Mouse (Mus musculus) cortical plate, adult 2 months (tissue): ENCODE results near the gene Rab11fip5. TPM values are rescaled to one million over a fixed set of nuclear protein-coding genes. Genes with fewer than 3 reads are reported as not detected.
A peak's percentile ranks its signal among the peaks of the same experiment; 100 is the strongest.

Experiments used
- H3K27ac ChIP-seq: fragments of 200-500 bp; 2 replicates; pipeline ENCODE4 v1.5.1; 2012; ENCODE audit warnings: low read length, control low read depth, inconsistent platforms; ENCODE audit not compliant: insufficient read depth
- H3K4me1 ChIP-seq: fragments of 200-500 bp; 2 replicates; pipeline ENCODE4 v1.6.1; 2011; ENCODE audit warnings: low read length; ENCODE audit not compliant: control insufficient read depth, insufficient read depth
- H3K4me3 ChIP-seq: fragments of 200-500 bp; 2 replicates; pipeline ENCODE4 v1.5.1; 2011; ENCODE audit warnings: mild to moderate bottlenecking, low read length, control low read depth; ENCODE audit not compliant: insufficient read depth
- CTCF ChIP-seq: fragments of 200-500 bp; IDR thresholded peaks from 2 replicates; pipeline ENCODE4 v1.5.1; 2011; ENCODE audit warnings: mild to moderate bottlenecking, control low read depth, low read length; ENCODE audit not compliant: insufficient read depth; ENCODE audit errors: extremely low read depth
- POLR2A ChIP-seq: fragments of 200-500 bp; IDR thresholded peaks from 2 replicates; pipeline ENCODE4 v1.6.1; 2011; ENCODE audit warnings: mild to moderate bottlenecking, low read length, control low read depth; ENCODE audit not compliant: insufficient read depth; ENCODE audit errors: extremely low read depth
- polyA plus RNA-seq: library from polyadenylated mRNA; depleted of rRNA; stranded (reverse); fragments of >200 nt; gene quantifications from 2 replicates; pipeline ENCODE4 v1.2.3, GENCODE M21; 2012

Rab11fip5 gene
- polyA plus RNA-seq, 1 experiment, result 46.6 TPM

GRCm38 (mm10) chr6:85331221-85331735 lies 43.2 kb downstream of the Rab11fip5 start:
- H3K4me3 ChIP-seq, result peak overlapping the region; percentile 93
- peak overlapping the region; percentile 23; the same call in 1 of the 2 replicates for H3K27ac ChIP-seq
- TF ChIP-seq POLR2A (no peak), CTCF (no peak)
- peaks cover 2% of the 10 kb centered on the region; the same call in 1 of the 2 replicates for H3K4me1 ChIP-seq

GRCm38 (mm10) chr6:85329666-85330185 lies 44.7 kb downstream of the Rab11fip5 start:
- H3K4me3 ChIP-seq, result no peak overlapping the region
- no peak overlapping the region for H3K27ac ChIP-seq
- TF ChIP-seq CTCF, result no peak
- no peak for TF ChIP-seq POLR2A
- peaks cover 6% of the 10 kb centered on the region for H3K4me1 ChIP-seq

GRCm38 (mm10) chr6:85326564-85326963 lies 47.9 kb downstream of the Rab11fip5 start:
- no peak overlapping the region for H3K4me3 ChIP-seq
- H3K27ac ChIP-seq, result no peak overlapping the region
- TF ChIP-seq CTCF (no peak), POLR2A (no peak)
- peaks cover 6% of the 10 kb centered on the region for H3K4me1 ChIP-seq

GRCm38 (mm10) chr6:85325109-85325508 lies 49.3 kb downstream of the Rab11fip5 start:
- no peak overlapping the region for H3K4me3 ChIP-seq
- TF ChIP-seq CTCF (no peak), POLR2A (no peak)
- H3K27ac ChIP-seq, result peak overlapping the region; percentile 12; the same call in 1 of the 2 replicates
- peaks cover 3% of the 10 kb centered on the region for H3K4me1 ChIP-seq

- peak overlapping the region; percentile 22; the same call in 1 of the 2 replicates for H3K27ac ChIP-seq
- no peak overlapping the region for H3K4me3 ChIP-seq
- no peak for TF ChIP-seq POLR2A
- TF ChIP-seq CTCF, result no peak
- H3K4me1 ChIP-seq, result peaks cover 3% of the 10 kb centered on the region
Measured at GRCm38 (mm10) chr6:85320445-85320866, 54.0 kb downstream of the Rab11fip5 start.

GRCm38 (mm10) chr6:85316211-85316610 lies 58.2 kb downstream of the Rab11fip5 start:
- Histone ChIP-seq H3K27ac (no peak overlapping the region), H3K4me1 (peaks cover 7% of the 10 kb centered on the region), H3K4me3 (no peak overlapping the region)
- TF ChIP-seq CTCF (no peak), POLR2A (no peak)

GRCm38 (mm10) chr6:85314064-85314798 lies 60.2 kb downstream of the Rab11fip5 start:
- Histone ChIP-seq H3K27ac (peak overlapping the region; percentile 33), H3K4me1 (peaks cover 7% of the 10 kb centered on the region), H3K4me3 (no peak overlapping the region)
- TF ChIP-seq POLR2A (no peak), CTCF (no peak)

- 0 out of 2 replicates have a peak, but pooled peaks cover 1% of the 10 kb centered on the region for H3K4me1 ChIP-seq
- no peak overlapping the region for H3K27ac ChIP-seq
- no peak overlapping the region for H3K4me3 ChIP-seq
- TF ChIP-seq CTCF (no peak), POLR2A (no peak)
Measured at GRCm38 (mm10) chr6:85307894-85308293, 66.5 kb downstream of the Rab11fip5 start.

- Histone ChIP-seq H3K4me1 (0 out of 2 replicates have a peak, but pooled peaks cover 1% of the 10 kb centered on the region), H3K4me3 (no peak overlapping the region), H3K27ac (no peak overlapping the region)
- TF ChIP-seq CTCF (no peak), POLR2A (no peak)
Measured at GRCm38 (mm10) chr6:85306375-85306774, 68.1 kb downstream of the Rab11fip5 start.
